Mouse (Mus musculus): ENCODE results near the gene Htr3b. TPM values are rescaled to one million over a fixed set of nuclear protein-coding genes. Genes with fewer than 3 reads are reported as not detected.

Htr3b gene
- total and polyA plus RNA-seq, 3 experiments: not detected

- H3K27ac ChIP-seq (ENCODE audit: insufficient read depth, low read depth): no peak overlapping the region
- dilution Hi-C loops (cut with MboI; ENCODE audit: extremely low pct_ligation_motif_present, extremely low pct_unique_long_range_greater_than_20kb, low sequenced_read_pairs): no loop called here
Observed at GRCm38 (mm10) chr9:48991671-48992070, 26.9 kb upstream of the Htr3b start.

GRCm38 (mm10) chr9:48987201-48988101 lies 22.7 kb upstream of the Htr3b start:
- in situ Hi-C loops (cut with MboI; ENCODE audit: low pct_ligation_motif_present, low pct_unique_long_range_greater_than_20kb, low sequenced_read_pairs) (no loop called here), dilution Hi-C loops (cut with MboI; ENCODE audit: extremely low pct_ligation_motif_present, extremely low pct_unique_long_range_greater_than_20kb, low sequenced_read_pairs) (no loop called here)
- Histone ChIP-seq H3K4me2 (ENCODE audit: insufficient read depth, low read depth, poor library complexity, severe bottlenecking) (peak overlapping the region; percentile 44), H3K9me3 (replicated peaks; ENCODE audit: low read length) (no peaks in the 10 kb centered on the region), H3K4me3 (replicated peaks in 1 of 3; ENCODE audit: low read depth in 2 of 3, low read length in 2 of 3, poor library complexity in 1 of 3) (no peak overlapping the region), H3K4me1 (ENCODE audit: control insufficient read depth in 1 of 2, insufficient read depth in 2 of 2) (peaks cover 2 to 29% of the 10 kb centered on the region in 2 experiments), H3K79me2 (replicated peaks; ENCODE audit: control insufficient read depth, extremely low read depth, insufficient read depth, poor library complexity, severe bottlenecking) (peaks cover 2% of the 10 kb centered on the region; the same call in 1 of the 2 replicates), H3K36me3 (replicated peaks in 1 of 2; ENCODE audit: control insufficient read depth in 1 of 2, insufficient read depth in 1 of 2, low read length in 1 of 2) (peaks cover 0 to 13% of the 10 kb centered on the region in 2 experiments), H3K27ac (ENCODE audit: insufficient read depth, low read depth) (no peak overlapping the region), H3K27me3 (replicated peaks) (no peaks in the 10 kb centered on the region), H3K9ac (ENCODE audit: insufficient read depth, low read depth) (no peak overlapping the region; the same call in 1 of the 2 replicates)
- peak; percentile 15 for DNase-seq (ENCODE audit: extremely low read depth)
- TF ChIP-seq ZC3H11A (IDR thresholded peaks at IDR 0.05; ENCODE audit: low read depth, low read length) (no peak), CHD2 (IDR thresholded peaks at IDR 0.05; ENCODE audit: low read length) (peak; percentile 56; the same call in 1 of the 2 replicates), IRF4 (IDR thresholded peaks at IDR 0.05; ENCODE audit: low read depth, low read length) (peak; percentile 35; the same call in 1 of the 2 replicates), MYC (IDR thresholded peaks at IDR 0.05; ENCODE audit: low read depth, low read length) (no peak), EP300 (IDR thresholded peaks at IDR 0.05; ENCODE audit: low read length) (peak; percentile 46; the same call in 1 of the 2 replicates), ZNF384 (IDR thresholded peaks at IDR 0.05; ENCODE audit: low read depth, low read length) (peak; percentile 72), BHLHE40 (IDR thresholded peaks at IDR 0.05; ENCODE audit: low read depth, low read length) (peak; percentile 30; the same call in 1 of the 2 replicates)

More at GRCm38 (mm10) chr9:48991671-48992070, 26.9 kb upstream of the Htr3b start:
- Histone ChIP-seq H3K27me3 (replicated peaks) (no peaks in the 10 kb centered on the region), H3K9me3 (replicated peaks; ENCODE audit: low read length) (no peaks in the 10 kb centered on the region), H3K4me2 (ENCODE audit: insufficient read depth, low read depth, poor library complexity, severe bottlenecking) (no peak overlapping the region), H3K79me2 (replicated peaks; ENCODE audit: control insufficient read depth, extremely low read depth, insufficient read depth, poor library complexity, severe bottlenecking) (no peaks in the 10 kb centered on the region; the same call in 1 of the 2 replicates), H3K4me3 (replicated peaks in 1 of 3; ENCODE audit: low read depth in 2 of 3, low read length in 2 of 3, poor library complexity in 1 of 3) (no peak overlapping the region), H3K4me1 (ENCODE audit: control insufficient read depth in 1 of 2, insufficient read depth in 2 of 2) (peaks cover 2 to 20% of the 10 kb centered on the region in 2 experiments), H3K9ac (ENCODE audit: insufficient read depth, low read depth) (no peak overlapping the region), H3K36me3 (replicated peaks in 1 of 2; ENCODE audit: control insufficient read depth in 1 of 2, insufficient read depth in 1 of 2, low read length in 1 of 2) (peaks cover 0 to 38% of the 10 kb centered on the region in 2 experiments)
- in situ Hi-C loops (cut with MboI; ENCODE audit: low pct_ligation_motif_present, low pct_unique_long_range_greater_than_20kb, low sequenced_read_pairs): no loop called here
- DNase-seq (ENCODE audit: extremely low read depth): no peak
- TF ChIP-seq ZKSCAN1 (IDR thresholded peaks at IDR 0.05; ENCODE audit: borderline replicate concordance, low read depth, low read length): no peak
- TF ChIP-seq USF1 (IDR thresholded peaks at IDR 0.05; ENCODE audit: low read depth, low read length): no peak
- TF ChIP-seq ETS1 (conservative IDR thresholded peaks at IDR 0.05; ENCODE audit: low read depth, low read length): no peak
- no peak for TF ChIP-seq RAD21 (IDR thresholded peaks at IDR 0.05; ENCODE audit: low read depth, low read length)
- no peak for TF ChIP-seq ZC3H11A (IDR thresholded peaks at IDR 0.05; ENCODE audit: low read depth, low read length)
- no peak for TF ChIP-seq IRF4 (IDR thresholded peaks at IDR 0.05; ENCODE audit: low read depth, low read length)
- no peak for TF ChIP-seq POLR2AphosphoS2 (IDR thresholded peaks at IDR 0.05; ENCODE audit: low read depth, low read length)
- no peak for TF ChIP-seq SIN3A (IDR thresholded peaks at IDR 0.05; ENCODE audit: low read length)
- TF ChIP-seq PAX5 (IDR thresholded peaks at IDR 0.05; ENCODE audit: low read length): no peak
- no peak for TF ChIP-seq MYC (IDR thresholded peaks at IDR 0.05; ENCODE audit: low read depth, low read length)
- TF ChIP-seq RCOR1 (conservative IDR thresholded peaks at IDR 0.05; ENCODE audit: low read depth, low read length): no peak
- TF ChIP-seq NELFE (IDR thresholded peaks at IDR 0.05; ENCODE audit: low read depth, low read length): no peak
- no peak for TF ChIP-seq MXI1 (IDR thresholded peaks at IDR 0.05; ENCODE audit: low read depth, low read length)
- TF ChIP-seq EP300 (IDR thresholded peaks at IDR 0.05; ENCODE audit: low read length): no peak
- no peak for TF ChIP-seq ZMIZ1 (IDR thresholded peaks at IDR 0.05; ENCODE audit: low read depth, low read length)
- TF ChIP-seq MAX (IDR thresholded peaks at IDR 0.05; ENCODE audit: low read length): no peak
- TF ChIP-seq BHLHE40 (IDR thresholded peaks at IDR 0.05; ENCODE audit: low read depth, low read length): no peak

Measured in CH12.LX (cell line).